Mouse (Mus musculus) limb, embryonic 14.5 days (tissue): ENCODE data around the gene Acp2. TPM values are rescaled to one million over a fixed set of nuclear protein-coding genes. Genes with fewer than 3 reads are reported as not detected.

ENCODE experiments used
- ATAC-seq: fragments of 200-750 bp; cut with Nextera tagmentation; 2 replicates; pipeline ENCODE4 v1.8.0; 2017; ENCODE audit warnings: low read depth, moderate number of reproducible peaks, moderate TSS enrichment; ENCODE audit not compliant: low FRiP score
- DNase-seq: peaks from one replicate; pipeline ENCODE4 v3.0.0-alpha.2; 2015; ENCODE audit warnings: low spot score
- H3K27ac ChIP-seq: fragments of 300-500 bp; sonication (generic); replicated peaks from 2 replicates; pipeline ENCODE4 v1.5.1; 2014; ENCODE audit warnings: low read depth, mild to moderate bottlenecking, low read length, moderate library complexity, mixed read lengths
- H3K27me3 ChIP-seq: fragments of 300-500 bp; sonication (generic); 2 replicates; pipeline ENCODE4 v1.6.1; 2014; ENCODE audit warnings: low read length, mixed read lengths; ENCODE audit not compliant: control insufficient read depth, insufficient read depth
- H3K36me3 ChIP-seq: fragments of 300-500 bp; sonication (generic); 2 replicates; pipeline ENCODE4 v1.6.1; 2014; ENCODE audit warnings: mild to moderate bottlenecking, low read length, moderate library complexity, mixed read lengths; ENCODE audit not compliant: control insufficient read depth, insufficient read depth
- H3K4me1 ChIP-seq: fragments of 300-500 bp; sonication (generic); 2 replicates; pipeline ENCODE4 v1.6.1; 2014; ENCODE audit warnings: antibody characterized with exemption, low read length, mixed read lengths; ENCODE audit not compliant: control insufficient read depth, insufficient read depth
- H3K4me2 ChIP-seq: fragments of 300-500 bp; sonication (generic); replicated peaks from 2 replicates; pipeline ENCODE4 v1.6.1; 2014; ENCODE audit warnings: low read depth, mild to moderate bottlenecking, low read length, moderate library complexity; ENCODE audit not compliant: severe bottlenecking
- H3K4me3 ChIP-seq: fragments of 300-500 bp; sonication (generic); replicated peaks from 2 replicates; pipeline ENCODE4 v1.5.1; 2014; ENCODE audit warnings: low read length
- H3K9ac ChIP-seq: fragments of 300-500 bp; sonication (generic); 2 replicates; pipeline ENCODE4 v1.6.1; 2014; ENCODE audit warnings: mild to moderate bottlenecking, low read depth, low read length, moderate library complexity; ENCODE audit not compliant: severe bottlenecking
- H3K9me3 ChIP-seq: fragments of 300-500 bp; sonication (generic); 2 replicates; pipeline ENCODE4 v1.6.1; 2016; ENCODE audit warnings: low read length; ENCODE audit not compliant: control insufficient read depth
- POLR2A ChIP-seq: fragments of 200-500 bp; IDR thresholded peaks from 2 replicates; pipeline ENCODE4 v1.8.0; 2012; ENCODE audit warnings: inconsistent platforms, mild to moderate bottlenecking, moderate library complexity, borderline replicate concordance; ENCODE audit not compliant: insufficient read depth, insufficient read length; ENCODE audit errors: extremely low read depth
- WGBS: fragments of 180-500 bp; shearing (Covaris S2); extraction: QIAGEN DNeasy Blood & Tissue Kit; methylation state at CpG from one replicate; pipeline ENCODE4 v1.1.7; 2014; 5-methylcytosine and 5-hydroxymethylcytosine counted together
- polyA plus RNA-seq, 2 experiments: library from polyadenylated mRNA; depleted of rRNA in 1 of 2; stranded (reverse) in 1 of 2; unstranded in 1 of 2; fragments of >200 nt; fragmentation: Nextera tagmentation in 1 of 2; extraction: Ambion mirVana in 1 of 2; gene quantifications; 2 replicates each; pipeline versions ENCODE4 v1.2.1 to v1.2.3; 2012 to 2014

Acp2 gene
- polyA plus RNA-seq, 2 experiments = 29.9 to 31.6 TPM

DNA sequence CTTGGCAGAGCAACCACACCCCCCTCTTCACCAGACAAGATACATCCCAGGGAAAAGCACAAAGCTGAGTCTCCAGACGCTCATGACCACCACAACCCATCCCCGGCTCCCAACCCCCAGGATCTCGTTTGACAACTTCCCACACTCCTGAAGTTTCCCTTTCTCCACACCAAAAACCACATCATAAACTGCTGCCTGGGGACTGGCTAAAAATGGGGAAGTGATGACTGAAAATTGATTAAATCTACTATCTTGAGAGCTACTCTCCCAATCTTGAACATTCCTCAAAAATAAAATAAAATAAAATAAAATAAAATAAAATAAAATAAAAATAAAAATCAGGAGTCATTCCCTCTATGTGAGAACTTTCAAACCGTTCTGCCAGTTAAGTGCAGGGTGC is 39.7 kb upstream of the Acp2 start:
- no peak for TF ChIP-seq POLR2A
- Histone ChIP-seq H3K9me3 (no peaks in the 10 kb centered on the region), H3K4me1 (no peaks in the 10 kb centered on the region), H3K4me2 (no peak overlapping the region), H3K4me3 (no peak overlapping the region), H3K9ac (no peak overlapping the region), H3K27me3 (no peaks in the 10 kb centered on the region), H3K27ac (no peak overlapping the region), H3K36me3 (peaks cover 58% of the 10 kb centered on the region)
- ATAC-seq (no peak), DNase-seq (no peak)
- WGBS = 74% methylated on average over 4 of the region's 4 CpGs

DNA sequence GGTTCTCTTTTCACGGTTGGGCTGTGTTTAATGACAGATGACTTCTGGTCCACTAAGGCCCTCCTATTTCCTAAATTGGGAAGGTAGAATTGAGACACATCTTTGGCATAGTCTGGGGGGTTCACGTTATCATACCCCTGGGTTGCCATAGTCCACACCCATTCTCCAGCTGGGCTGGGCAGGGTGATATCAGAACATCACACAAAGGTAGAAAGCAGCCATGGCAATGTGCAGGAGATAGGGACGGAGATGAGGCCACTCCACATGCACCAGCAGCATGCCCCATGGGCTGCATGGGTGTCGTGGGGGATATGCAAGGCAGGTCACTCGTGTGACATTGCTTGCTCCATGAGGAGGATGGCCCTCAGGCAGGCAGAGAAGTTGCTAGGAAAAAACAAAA is 39.2 kb upstream of the Acp2 start:
- Histone ChIP-seq H3K27ac (no peak overlapping the region), H3K27me3 (no peaks in the 10 kb centered on the region), H3K9me3 (no peaks in the 10 kb centered on the region), H3K4me1 (no peaks in the 10 kb centered on the region), H3K4me3 (no peak overlapping the region), H3K4me2 (no peak overlapping the region), H3K9ac (no peak overlapping the region), H3K36me3 (peaks cover 56% of the 10 kb centered on the region)
- TF ChIP-seq POLR2A = no peak
- no peak for ATAC-seq
- DNase-seq = no peak
- 81% methylated on average over 5 of the region's 5 CpGs for WGBS

DNA sequence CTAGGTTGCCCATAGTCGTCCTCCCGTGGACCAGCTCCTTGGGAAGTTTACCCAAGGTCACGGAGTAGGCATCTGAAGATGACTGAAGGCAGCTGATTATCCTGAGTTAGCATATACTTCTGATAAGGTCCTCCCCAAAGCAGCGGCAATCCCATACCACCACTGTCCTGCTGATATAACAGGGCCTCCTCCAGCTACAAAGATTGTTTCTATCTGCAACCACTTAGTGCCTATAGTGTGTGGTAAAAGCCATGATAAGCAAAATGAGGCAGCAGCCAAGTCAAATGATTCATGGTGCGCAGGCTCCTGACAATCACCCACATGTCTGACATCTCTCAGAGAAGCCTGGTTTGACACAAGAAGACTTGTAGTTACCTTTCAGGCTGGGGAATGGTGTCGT is 37.7 kb upstream of the Acp2 start:
- no peak for ATAC-seq
- no peaks in the 10 kb centered on the region for H3K27me3 ChIP-seq
- no peak overlapping the region for H3K4me2 ChIP-seq
- 94% methylated on average over 6 of the region's 6 CpGs for WGBS
- H3K9me3 ChIP-seq = no peaks in the 10 kb centered on the region
- H3K9ac ChIP-seq = no peak overlapping the region
- H3K4me1 ChIP-seq = no peaks in the 10 kb centered on the region
- TF ChIP-seq POLR2A = no peak
- H3K36me3 ChIP-seq = peaks cover 57% of the 10 kb centered on the region
- no peak overlapping the region for H3K4me3 ChIP-seq
- no peak overlapping the region for H3K27ac ChIP-seq
- no peak for DNase-seq

- no peaks in the 10 kb centered on the region for H3K4me1 ChIP-seq
- no peak overlapping the region for H3K4me3 ChIP-seq
- peaks cover 47% of the 10 kb centered on the region for H3K36me3 ChIP-seq
- no peaks in the 10 kb centered on the region for H3K27me3 ChIP-seq
- H3K4me2 ChIP-seq = no peak overlapping the region
- H3K9ac ChIP-seq = no peak overlapping the region
- no peak for TF ChIP-seq POLR2A
- H3K9me3 ChIP-seq = no peaks in the 10 kb centered on the region
- H3K27ac ChIP-seq = no peak overlapping the region
- WGBS = 79% methylated on average over 4 of the region's 4 CpGs
- ATAC-seq (no peak), DNase-seq (no peak)
Measured at GRCm38 (mm10) chr2:91167629-91168028, 35.1 kb upstream of the Acp2 start.

DNA sequence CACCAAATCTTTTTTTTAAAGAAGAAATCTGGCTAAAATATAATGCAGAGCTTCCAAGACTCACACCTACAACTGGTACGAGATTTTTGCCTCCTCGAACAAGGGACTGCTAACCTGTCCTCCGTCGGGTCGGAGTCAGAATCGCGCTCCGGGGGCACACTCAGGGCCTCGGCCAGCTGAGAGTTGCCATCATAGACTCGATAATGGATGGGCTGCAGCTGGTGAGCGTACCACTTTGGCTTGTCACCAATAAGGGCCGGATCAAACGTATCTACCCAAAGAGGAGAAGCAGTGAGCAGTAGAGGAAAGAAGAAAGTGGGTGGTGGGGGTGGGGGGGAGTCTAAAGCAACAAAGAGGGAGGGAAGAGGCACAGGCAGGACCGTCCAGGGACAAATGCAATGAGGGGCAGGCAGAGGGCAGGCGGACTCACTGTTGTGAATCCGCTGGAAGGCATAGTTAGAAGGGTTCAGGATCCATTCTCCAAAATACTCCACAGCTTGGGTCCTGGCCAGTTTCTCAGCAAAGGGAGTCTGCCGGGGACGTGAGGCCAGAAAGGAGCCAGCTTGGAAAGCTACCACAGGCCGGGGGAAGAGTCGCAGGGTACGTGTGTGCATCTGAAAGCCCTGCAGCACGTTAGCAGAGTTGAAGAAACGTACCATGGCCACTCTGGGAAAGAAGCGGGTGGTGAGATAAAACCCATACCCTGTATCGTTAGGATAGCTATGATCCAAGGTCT is 32.9 kb upstream of the Acp2 start:
- no peak overlapping the region for H3K9ac ChIP-seq
- ATAC-seq = no peak
- no peak overlapping the region for H3K27ac ChIP-seq
- no peak overlapping the region for H3K4me3 ChIP-seq
- H3K9me3 ChIP-seq = no peaks in the 10 kb centered on the region
- 85% methylated on average over 25 of the region's 25 CpGs for WGBS
- no peaks in the 10 kb centered on the region for H3K4me1 ChIP-seq
- no peak for DNase-seq
- TF ChIP-seq POLR2A = no peak
- no peaks in the 10 kb centered on the region for H3K27me3 ChIP-seq
- no peak overlapping the region for H3K4me2 ChIP-seq
- peaks cover 49% of the 10 kb centered on the region for H3K36me3 ChIP-seq
